Mouse (Mus musculus) thymus, postnatal 0 days (tissue): ENCODE measurements around the gene Ugt1a5. TPM values are rescaled to one million over a fixed set of nuclear protein-coding genes. Genes with fewer than 3 reads are reported as not detected.

Source experiments
- DNase-seq: peaks from one replicate; pipeline ENCODE4 v3.0.0-alpha.2; 2015; ENCODE audit warnings: low spot score
- polyA plus RNA-seq: library from polyadenylated mRNA; unstranded; fragments of >200 nt; fragmentation: Nextera tagmentation; extraction: Ambion mirVana; gene quantifications from 2 replicates; pipeline ENCODE4 v1.2.1, GENCODE M21; 2015

The Ugt1a5 gene
- polyA plus RNA-seq, 1 experiment from 2014 or later: not detected

DNA sequence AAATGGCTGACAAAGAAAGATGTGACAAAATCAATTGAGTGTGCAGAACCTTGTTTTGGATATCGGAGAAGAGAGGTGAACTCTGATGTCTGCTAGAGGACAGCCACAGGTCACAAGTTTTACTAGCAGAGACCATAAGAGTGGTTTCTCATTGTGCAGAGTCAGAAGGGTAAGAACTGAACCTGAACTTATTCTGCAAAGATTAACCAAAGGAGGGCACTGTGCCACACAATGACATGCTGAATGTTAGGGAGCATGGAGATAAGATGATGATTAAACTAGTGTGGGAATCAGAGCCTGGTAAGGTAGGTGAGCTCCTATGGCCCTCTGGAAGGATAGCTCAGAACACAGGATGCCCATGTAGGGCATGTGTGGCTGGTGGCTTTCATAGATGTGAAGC, 29.9 kb downstream of the Ugt1a5 start:
- DNase-seq: no peak

DNA sequence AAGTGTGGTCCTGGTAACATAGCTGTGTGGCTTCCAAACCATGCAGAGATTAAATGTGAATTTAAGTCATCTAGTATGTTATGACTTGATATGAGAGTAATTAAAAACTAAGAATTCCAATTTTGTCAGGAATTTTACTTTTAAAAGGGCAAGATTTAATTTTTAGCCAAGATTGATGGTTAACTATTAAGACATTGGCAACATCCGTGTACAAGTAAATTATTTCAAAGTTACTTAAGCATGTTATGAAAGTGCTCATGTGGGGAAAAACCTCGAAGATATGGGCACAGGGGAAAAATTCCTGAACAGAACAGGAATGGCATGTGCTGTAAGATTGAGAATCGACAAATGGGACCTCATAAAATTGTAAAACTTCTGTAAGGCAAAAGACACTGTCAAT, 31.6 kb downstream of the Ugt1a5 start:
- no peak for DNase-seq

DNA sequence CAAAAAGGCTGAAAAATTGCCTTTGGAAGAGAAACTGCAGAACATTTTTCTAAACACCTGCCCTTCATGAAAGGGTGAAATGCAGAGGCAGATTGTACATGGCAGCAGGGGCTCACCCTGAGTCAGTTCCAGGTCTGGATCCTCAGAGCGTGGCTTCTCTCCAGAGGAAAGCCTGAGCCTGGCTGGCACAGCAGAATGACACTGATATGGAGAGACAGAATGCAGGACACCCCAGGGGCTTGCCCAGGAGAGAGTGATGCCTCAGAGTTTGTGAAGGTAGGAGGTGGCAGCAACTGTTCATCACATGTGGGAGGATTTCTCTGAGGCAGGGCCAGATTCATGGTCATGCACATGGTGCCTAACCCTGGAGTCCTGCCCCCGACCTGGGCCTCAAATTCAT, 34.2 kb downstream of the Ugt1a5 start:
- DNase-seq: no peak

DNA sequence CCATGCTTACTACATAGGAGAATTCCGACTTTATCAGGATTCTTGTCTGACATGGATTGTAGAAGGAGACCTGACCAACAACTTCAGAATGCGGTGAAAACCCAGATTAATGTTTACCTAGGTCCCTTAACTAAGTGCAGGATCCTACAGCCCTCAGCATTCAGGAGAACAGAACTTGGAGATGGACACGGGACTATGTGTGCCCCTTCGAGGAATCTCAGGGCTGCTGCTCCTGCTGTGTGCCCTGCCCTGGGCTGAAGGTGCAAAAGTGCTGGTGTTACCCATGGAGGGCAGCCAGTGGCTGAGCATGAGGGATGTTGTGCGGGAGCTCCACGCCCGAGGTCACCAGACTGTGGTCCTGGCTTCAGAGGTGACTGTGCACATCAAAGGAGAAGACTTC, 34.6 kb downstream of the Ugt1a5 start, which contains the start of gene Ugt1a2:
TSS of gene Ugt1a2 (plus strand) at position 146 of the 400 bp plus-strand sequence.
- no peak for DNase-seq

DNA sequence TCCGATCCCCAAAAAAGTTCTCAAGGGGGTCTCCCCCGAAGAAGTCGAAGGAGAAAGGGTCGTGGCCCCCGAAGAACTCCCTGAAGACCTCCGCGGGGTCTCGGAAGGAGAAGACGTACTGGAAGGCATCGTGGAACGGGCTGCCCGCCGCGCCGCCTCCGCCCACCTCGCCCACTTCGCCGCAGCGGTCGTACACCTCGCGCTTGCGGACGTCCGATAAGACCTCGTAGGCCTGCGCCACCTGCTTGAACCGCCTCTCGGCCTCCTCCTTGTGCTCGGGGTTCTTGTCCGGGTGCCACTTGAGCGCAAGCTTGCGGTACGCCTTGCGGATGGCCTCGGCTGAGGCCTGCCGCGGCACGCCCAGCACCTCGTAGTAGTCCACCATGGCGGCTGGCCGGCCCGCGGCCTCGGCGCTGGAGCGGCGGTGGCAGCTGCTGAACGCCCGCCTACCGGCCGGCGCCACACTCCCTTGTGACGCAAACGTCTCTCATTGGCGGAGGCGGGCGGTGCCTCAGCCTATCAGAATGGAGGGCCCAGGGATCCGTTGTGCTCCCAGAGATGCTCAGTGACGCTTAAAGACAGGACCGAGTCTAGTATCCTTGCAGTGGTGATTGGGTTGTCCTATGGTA, 39.6 kb downstream of the Ugt1a5 start, which contains the start of gene Dnajb3:
TSS of gene Dnajb3 (minus strand) at position 489 of the 629 bp plus-strand sequence.
- DNase-seq: peak; percentile 79

DNA sequence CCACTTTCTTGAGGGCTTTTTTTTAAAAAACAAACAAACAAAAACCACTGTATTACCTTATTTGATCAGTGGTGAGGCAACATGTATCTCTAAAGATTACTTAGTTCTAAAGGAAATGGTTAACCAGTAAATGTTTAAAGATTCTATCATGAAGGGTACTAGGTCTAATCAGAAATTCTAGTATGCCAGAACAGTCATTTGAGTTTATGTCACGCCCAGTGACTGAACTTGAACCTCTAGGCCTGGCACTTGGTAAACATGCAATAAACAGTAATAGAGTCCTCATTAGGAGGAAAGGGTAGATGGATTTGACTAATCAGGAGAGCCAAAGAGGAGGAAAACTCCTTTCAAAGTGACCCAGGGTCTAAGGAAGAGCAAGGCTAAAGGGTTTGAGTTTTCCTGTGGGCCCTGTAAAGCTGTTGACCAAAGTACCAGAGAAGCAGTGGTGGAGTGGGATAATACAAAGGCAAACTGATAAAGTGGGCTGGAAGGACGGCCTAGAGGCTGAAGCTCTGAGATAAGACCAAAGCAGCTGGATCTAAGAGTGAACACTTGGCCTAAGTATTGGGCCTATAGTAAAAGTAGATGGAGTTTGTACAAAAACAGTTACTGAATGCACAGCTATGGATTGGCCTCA, 41.1 kb downstream of the Ugt1a5 start:
- DNase-seq: no peak

DNA sequence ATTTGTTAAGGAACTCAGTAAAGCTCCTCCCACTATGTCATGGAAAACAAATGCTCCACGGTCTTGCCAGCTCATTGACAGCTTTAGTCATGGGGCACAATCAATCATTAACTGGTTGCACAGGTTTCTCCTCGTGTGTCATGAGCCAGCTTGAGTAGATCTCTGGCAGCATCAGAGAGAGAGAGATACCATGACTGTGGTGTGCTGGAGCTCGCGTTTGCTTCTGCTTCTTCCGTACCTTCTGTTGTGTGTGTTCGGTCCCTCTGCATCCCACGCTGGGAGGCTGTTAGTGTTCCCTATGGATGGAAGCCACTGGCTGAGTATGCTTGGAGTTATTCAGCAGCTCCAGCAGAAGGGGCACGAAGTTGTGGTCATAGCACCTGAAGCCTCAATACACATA, 46.0 kb downstream of the Ugt1a5 start, which contains the start of gene Ugt1a1:
TSS of gene Ugt1a1 (plus strand) at position 148 of the 400 bp plus-strand sequence.
- peak; percentile 2 for DNase-seq

DNA sequence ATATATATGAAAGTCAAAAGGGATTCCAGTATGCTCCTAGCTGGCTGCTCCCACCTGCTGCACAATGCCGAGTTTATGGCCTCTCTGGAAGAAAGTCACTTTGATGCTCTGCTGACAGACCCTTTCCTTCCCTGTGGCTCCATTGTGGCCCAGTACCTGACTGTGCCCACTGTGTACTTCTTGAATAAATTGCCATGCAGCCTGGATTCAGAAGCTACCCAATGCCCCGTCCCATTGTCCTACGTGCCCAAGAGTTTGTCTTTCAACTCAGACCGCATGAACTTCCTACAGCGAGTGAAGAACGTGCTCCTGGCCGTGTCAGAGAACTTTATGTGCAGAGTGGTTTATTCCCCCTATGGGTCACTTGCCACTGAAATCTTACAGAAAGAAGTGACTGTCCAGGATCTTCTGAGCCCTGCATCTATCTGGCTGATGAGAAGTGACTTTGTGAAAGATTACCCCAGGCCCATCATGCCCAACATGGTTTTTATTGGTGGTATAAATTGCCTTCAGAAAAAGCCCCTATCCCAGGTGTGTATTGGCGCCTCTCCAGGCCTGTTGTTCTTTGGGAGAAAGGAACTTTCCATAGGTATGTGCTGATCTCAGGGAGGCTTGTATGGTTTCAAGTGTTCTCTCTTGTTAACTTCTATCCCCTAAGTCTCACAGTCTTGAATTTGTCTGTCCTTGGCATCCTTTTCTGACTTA, 46.7 kb downstream of the Ugt1a5 start:
- peak; percentile 20 for DNase-seq

DNA sequence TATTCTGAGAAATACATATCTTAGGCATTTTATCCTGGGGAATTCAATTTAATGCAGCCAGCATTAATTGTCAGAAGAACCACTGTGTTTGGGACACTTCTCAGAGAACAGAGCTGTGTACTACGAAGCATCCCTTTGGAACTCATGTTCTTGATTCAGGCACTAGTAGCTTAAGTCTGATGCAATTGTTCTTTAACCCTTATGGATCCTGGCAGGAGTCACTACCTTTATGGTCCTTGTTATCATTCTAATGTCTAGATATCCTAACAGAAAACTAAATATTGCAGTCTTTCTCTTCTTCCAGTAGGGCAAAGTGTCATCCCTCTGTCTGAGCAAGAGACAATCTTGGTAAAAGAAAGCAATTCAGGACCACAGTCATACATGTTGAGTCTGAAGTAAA, 47.2 kb downstream of the Ugt1a5 start:
- peak; percentile 16 for DNase-seq

DNA sequence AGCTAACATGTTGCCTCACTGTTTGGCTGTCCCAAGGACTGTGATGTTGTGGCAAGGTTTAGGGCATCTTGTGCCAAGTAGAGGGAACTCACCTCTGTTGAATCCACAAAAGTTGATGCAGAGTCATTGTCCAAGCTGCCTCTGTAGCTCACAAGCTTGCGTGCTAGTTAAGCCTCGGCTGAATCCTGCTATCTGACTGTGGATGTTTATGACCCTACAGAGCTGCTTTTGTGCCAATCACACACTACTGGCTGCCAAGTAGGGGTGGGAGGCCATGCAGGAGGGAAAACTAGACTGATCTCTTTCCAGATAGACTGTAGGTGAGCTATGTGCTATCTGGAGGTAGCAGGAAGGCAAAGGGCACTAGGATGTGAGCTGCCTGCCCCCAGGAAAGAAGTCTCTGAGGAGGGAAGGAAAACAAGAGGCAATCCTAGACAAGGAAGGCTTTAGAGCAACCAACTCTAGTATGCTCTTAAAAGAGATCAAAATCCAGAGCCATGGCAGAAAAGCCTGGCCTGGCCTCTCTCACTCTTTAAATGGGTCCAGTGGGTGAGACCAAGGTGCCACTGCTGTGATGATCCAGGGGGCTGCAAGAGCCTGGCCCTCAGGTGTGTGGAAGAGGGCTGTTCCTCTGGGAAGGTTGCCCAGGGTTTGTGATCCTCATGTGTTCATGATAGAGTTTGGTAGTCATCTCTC, 48.1 kb downstream of the Ugt1a5 start:
- peak; percentile 24 for DNase-seq

DNA sequence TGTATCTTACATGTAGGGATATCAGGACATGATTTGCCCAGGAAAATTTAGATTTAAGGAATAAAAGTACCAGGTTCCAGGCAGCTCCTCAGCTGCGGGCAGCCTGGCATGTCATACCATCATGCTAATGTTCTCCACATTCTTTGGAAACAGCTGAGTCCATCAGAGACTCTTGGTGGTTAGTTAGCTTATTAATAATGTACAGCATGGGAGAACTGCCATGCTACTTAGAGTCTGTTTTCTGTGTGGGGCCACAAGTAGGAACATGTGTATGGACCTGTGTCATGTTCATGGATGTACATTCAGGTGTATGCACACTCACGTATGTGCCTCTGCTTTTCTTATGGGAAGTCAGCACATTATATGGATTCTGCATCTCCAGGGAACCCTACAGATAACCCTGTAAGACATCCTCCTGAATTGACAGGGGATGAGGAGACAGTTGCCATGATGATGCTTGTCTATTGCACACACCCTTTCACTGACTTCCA, 48.7 kb downstream of the Ugt1a5 start:
- DNase-seq: peak; percentile 8

DNA sequence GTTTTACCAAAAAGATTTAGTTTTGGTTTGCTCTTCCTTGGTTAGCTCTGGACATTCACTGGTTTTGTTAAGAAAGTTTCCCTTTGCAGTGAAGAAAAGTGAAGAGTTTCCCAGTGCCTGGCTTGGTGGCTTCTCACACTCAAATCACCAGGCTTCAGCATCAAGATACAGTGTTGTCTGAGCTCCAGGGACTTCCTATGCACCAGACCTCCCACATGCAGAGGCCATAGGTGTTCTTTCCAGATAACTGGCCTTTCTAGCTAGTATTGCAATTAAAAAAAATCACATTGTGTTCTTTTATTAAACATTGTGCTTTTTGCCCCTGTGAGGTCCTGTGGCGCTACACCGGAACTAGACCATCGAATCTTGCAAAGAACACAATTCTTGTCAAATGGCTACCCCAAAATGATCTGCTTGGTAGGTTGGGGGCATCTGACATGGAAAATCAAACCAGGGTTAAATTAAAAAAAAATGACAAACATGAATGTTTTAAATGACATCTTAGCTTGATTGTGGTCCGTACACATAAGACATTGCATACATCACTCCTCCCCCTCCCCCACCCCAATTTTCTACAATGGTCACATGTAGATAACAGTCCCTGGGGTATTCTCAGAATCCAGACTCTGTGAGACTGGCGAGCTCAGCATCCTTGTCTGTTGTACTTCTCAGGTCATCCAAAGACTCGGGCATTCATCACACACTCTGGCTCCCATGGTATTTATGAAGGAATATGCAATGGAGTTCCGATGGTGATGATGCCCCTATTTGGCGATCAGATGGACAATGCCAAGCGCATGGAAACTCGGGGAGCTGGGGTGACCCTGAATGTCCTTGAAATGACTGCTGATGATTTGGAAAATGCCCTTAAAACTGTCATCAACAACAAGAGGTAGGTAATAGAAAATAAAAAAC, 49.9 kb downstream of the Ugt1a5 start:
- DNase-seq: peak; percentile 5

DNA sequence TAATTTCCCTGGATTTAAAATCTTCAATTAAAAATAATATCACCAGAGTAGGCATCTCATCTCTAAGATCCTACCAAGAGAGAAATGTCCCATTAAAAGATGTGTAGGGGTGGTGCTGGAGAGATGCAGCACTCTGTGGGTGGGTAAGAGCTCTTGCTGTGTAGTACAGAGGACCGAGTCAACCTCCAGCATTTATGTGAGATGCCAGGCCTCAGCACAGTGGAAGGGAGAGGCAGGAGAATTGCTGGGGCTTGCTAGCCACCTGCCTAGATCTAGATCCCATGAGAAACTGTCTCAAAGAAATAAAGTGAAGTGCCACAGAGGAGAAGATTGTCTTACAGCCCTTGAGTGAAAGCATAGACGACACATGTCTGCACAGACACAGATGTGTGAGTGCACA, 50.7 kb downstream of the Ugt1a5 start:
- peak; percentile 3 for DNase-seq

DNA sequence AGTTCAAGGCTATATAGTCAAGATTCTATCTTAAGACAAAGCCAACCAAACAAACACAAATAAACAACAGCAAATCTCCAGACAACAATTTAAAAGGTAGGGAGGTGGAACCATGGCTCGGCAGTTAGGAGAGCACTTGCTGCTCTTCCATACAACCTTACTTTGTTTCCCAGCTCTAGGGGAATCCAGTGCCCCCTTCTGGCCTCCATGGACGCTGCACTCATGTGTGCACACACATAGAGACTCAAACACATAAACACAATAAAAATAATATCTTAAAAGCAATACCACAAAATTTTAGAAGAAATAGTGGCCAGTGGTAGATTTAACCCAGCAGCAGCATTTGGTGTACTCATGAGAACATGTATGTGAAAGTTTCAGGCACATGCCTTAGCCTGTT, 51.3 kb downstream of the Ugt1a5 start:
- DNase-seq: peak; percentile 11

DNA sequence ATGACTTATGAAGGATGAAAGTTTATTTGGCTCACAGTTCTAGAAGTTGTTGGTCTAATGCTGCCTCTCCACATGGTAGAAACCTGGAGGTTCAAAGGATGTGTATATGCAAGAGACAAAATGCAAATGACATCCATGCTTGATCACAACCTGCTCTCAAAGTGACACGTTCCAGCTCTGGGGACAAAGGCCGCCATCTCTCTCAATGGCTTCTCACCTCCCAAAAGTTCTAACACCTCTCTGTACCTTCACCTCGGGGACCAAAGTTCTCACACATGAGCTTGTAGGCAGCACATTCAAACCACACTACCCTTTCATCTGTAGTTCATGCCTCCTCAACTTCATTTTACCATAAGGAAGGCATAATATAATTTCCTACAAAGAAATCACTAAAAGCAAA, 51.8 kb downstream of the Ugt1a5 start:
- DNase-seq: peak; percentile 2

DNA sequence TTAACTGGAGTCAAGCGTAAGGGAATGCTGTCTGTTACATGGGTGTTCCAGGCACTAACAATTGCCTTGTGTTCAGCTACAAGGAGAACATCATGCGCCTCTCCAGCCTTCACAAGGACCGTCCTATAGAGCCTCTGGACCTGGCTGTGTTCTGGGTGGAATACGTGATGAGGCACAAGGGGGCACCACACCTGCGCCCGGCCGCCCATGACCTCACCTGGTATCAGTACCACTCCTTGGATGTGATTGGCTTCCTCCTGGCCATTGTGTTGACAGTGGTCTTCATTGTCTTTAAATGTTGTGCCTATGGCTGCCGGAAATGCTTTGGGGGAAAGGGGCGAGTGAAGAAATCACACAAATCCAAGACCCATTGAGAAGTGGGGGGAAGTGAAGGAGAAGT, 52.2 kb downstream of the Ugt1a5 start:
- DNase-seq: peak; percentile 11

DNA sequence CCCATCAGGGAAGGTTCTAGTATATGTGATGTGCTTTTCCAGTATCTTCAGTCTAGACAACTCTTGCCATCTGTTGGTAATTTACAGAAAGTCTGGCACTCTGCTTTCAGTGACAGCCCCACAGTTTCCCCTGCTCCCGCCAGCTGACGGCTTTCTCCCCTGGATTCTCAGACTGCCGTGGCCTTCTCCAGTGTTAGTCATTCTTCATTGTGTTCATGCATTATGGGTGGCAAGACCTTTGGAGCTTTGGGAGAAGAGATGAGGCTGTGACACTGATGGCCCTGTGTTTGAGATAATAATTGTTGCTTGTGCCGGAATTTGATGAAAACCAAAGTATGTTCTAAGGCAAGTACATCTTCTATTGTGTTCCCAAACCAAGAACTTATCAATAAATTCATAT, 52.8 kb downstream of the Ugt1a5 start:
- no peak for DNase-seq

DNA sequence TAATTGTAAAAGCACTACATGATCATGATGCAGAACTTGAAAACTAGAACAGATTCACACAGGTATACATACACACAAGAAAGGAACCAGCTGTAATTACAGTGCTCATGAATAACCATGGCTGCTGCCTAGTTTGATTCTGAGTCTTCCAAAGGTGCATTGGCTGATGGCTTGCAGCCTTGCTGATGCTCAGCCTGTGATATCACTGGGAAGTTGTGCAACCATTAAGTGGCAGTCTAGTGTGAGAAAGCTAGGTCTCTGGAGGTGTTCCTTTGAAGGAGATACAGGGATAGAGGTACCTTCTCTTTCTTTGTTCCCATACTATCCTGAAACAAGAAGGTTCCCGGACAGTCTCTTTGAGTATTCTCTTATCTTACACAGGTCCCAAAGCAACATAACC, 53.2 kb downstream of the Ugt1a5 start:
- DNase-seq: no peak

DNA sequence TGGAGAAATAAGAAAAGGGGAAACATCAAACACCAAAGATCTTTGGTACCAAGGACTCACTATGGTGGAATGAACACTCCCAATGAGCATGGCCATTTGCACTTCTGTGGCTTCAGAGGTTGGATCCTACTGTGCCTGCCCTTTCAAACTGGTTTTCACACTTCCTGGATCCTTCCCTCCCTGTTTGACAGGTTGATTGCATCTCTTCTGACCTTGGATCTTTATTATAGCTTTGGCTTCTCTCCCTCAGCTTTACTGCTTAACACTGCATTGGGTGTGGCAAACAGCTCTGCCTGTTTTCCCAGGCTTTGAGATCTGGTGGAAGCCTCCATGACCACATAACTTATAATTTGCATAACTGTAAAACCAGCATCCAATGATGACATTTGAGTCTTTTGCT, 54.5 kb downstream of the Ugt1a5 start:
- DNase-seq: no peak

DNA sequence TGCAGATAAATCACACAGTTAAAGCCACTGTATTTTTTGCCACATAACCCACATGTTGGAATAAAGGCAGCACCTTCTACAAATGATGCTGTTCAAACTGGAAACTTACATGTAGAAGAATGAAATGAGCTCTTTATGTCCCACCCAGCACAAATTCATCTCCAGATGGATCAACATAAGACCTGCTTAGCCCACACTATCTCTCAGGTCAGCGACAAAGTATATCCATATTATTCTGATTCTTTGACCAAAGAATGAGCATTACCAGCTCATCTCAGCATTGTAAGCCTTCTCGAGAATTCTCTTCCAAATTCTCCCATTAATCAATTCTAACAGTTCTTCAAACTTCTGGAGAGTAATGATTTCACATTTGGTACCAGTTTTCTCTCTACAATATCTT, 56.4 kb downstream of the Ugt1a5 start:
- no peak for DNase-seq
